Mouse (Mus musculus) T-cell, adult 66 days (primary cell): ENCODE measurements around the gene Gzmg. TPM values are rescaled to one million over a fixed set of nuclear protein-coding genes. Genes with fewer than 3 reads are reported as not detected.

Experiments
- total RNA-seq, 2 experiments: library from RNA; stranded (reverse); gene quantifications; 3 replicates in 1 of 2; 4 replicates in 1 of 2; pipeline ENCODE4 v1.2.4; 2023

Gene Gzmg
- total RNA-seq, result not detected

GRCm38 (mm10) chr14:56159479-56159878, at the start of gene Gzmg:
Gene Gzmg, minus strand, starts transcription at chr14:56159579.

GRCm38 (mm10) chr14:56174499-56174898, 15.1 kb upstream of the Gzmg start, which contains the start of gene Gzmn:
Gene Gzmn, minus strand, starts transcription at chr14:56174599.

GRCm38 (mm10) chr14:56132508-56132907, 26.9 kb downstream of the Gzmg start, which contains the start of gene Gzmd:
Gene Gzmd, minus strand, starts transcription at chr14:56132608.

GRCm38 (mm10) chr14:56120525-56120924, 38.9 kb downstream of the Gzmg start, which contains the start of gene Gzme:
Gene Gzme, minus strand, starts transcription at chr14:56120625.

Other genes starting within 250 kb of the Gzmg start
- 1 to 10 TPM in 1 of 2 experiments, not detected in 1; 1.2 TPM for gene Cma1, start 214.9 kb downstream of the Gzmg start, total RNA-seq
- not detected for gene Cma2, start 208.6 kb downstream of the Gzmg start, total RNA-seq
- not detected for gene Mcpt1, start 141.6 kb downstream of the Gzmg start, total RNA-seq
- gene Mcpt9, start 129.1 kb downstream of the Gzmg start, total RNA-seq, result not detected
- gene Mcpt2, start 117.5 kb downstream of the Gzmg start, total RNA-seq, result not detected
- 1 to 10 TPM in 1 of 2 experiments, under 1 TPM in 1; 0.71 to 2.5 TPM for gene Mcpt4, start 97.3 kb downstream of the Gzmg start, total RNA-seq
- gene Mcpt8, start 74.3 kb downstream of the Gzmg start, total RNA-seq, result 1 to 10 TPM in 1 of 2 experiments, not detected in 1; 2.7 TPM
- gene Ctsg, start 57.0 kb downstream of the Gzmg start, total RNA-seq, result not detected
- not detected for gene Gzme, start 39.0 kb downstream of the Gzmg start, total RNA-seq
- gene Gzmd, start 27.0 kb downstream of the Gzmg start, total RNA-seq, result not detected
- gene Gzmn, start 15.0 kb upstream of the Gzmg start, total RNA-seq, result not detected
- gene Gzmf, start 51.8 kb upstream of the Gzmg start, total RNA-seq, result not detected
- gene Gzmc, start 75.1 kb upstream of the Gzmg start, total RNA-seq, result under 1 TPM in 1 of 2 experiments, not detected in 1; 0.87 TPM
- gene Gzmb, start 102.7 kb upstream of the Gzmg start, total RNA-seq, result 1 to 10 TPM; 2.9 to 5.8 TPM
- not detected for gene Atp12a, start 205.5 kb upstream of the Gzmg start, total RNA-seq
- under 1 TPM; 0.17 to 0.53 TPM for gene Rnf17, start 243.0 kb upstream of the Gzmg start, total RNA-seq